Mouse (Mus musculus): Measurements from ENCODE around the gene Grb14. TPM values are rescaled to one million over a fixed set of nuclear protein-coding genes. Genes with fewer than 3 reads are reported as not detected.

Gene Grb14
- polyA plus RNA-seq, 1 experiment from 2014 or later = 8.0 TPM

DNA sequence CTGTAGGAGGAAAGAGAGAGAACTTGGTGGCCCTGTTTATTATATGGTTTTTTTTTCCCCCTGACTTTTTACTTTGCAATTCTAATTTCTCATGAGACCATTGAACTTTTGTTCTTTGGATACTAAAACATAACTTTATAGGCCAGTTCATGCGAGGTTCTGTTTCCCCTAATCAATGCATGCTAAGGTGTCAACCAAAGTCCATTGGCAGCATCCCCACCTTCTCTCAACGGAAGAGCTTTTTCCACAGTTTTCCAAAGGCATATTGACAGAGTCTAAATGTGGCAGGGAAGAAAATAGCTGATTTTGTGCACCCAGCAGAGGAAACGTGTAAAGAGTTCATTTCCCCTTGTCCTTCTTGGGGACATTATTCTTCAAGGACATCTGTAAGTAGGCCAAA is 10.2 kb downstream of the Grb14 start:
- Histone ChIP-seq H3K9ac (replicated peaks) (no peak overlapping the region), H3K9me3 (no peaks in the 10 kb centered on the region), H3K4me1 (no peaks in the 10 kb centered on the region), H3K4me3 (no peak overlapping the region), H3K36me3 (no peaks in the 10 kb centered on the region), H3K27me3 (no peaks in the 10 kb centered on the region), H3K4me2 (replicated peaks) (no peak overlapping the region), H3K27ac (replicated peaks) (no peak overlapping the region)
- 88% methylated on average over 3 of the region's 3 CpGs for WGBS
- ATAC-seq (ENCODE audit: low FRiP score, low read depth) = no peak

DNA sequence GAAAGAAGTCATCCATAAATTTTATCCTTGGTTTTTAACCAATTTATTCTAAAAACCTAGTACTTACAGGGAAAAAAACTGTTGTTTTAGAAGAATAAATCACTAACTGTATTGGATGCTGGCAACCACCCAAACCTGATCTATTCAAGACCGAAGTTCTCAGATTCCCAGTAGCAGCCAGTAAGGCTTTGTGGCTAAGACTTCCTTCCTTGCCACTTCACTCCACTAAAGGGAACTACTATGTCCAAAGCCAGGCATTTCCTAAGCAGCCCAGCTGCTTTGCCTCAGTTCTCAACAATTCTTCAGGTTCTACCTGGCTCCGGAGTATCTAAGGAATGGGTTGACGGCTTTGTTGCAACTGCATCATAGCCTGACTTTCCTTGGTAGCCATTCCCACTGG is 14.7 kb downstream of the Grb14 start:
- Histone ChIP-seq H3K27ac (replicated peaks) (no peak overlapping the region), H3K27me3 (no peaks in the 10 kb centered on the region), H3K4me3 (no peak overlapping the region), H3K9me3 (no peaks in the 10 kb centered on the region), H3K4me2 (replicated peaks) (no peak overlapping the region), H3K4me1 (no peaks in the 10 kb centered on the region), H3K9ac (replicated peaks) (no peak overlapping the region), H3K36me3 (no peaks in the 10 kb centered on the region)
- WGBS = 92% methylated on average over 3 of the region's 3 CpGs
- ATAC-seq (ENCODE audit: low FRiP score, low read depth) = no peak

- Histone ChIP-seq H3K4me3 (no peak overlapping the region), H3K36me3 (no peaks in the 10 kb centered on the region), H3K4me2 (replicated peaks) (no peak overlapping the region), H3K9ac (replicated peaks) (no peak overlapping the region), H3K27me3 (no peaks in the 10 kb centered on the region), H3K9me3 (no peaks in the 10 kb centered on the region), H3K27ac (replicated peaks) (no peak overlapping the region), H3K4me1 (no peaks in the 10 kb centered on the region)
- WGBS = 72% methylated on average over 2 of the region's 2 CpGs
- ATAC-seq (ENCODE audit: low FRiP score, low read depth) = no peak
These were observed 17.4 kb downstream of the Grb14 start for GRCm38 (mm10) chr2:65007396-65007795.

DNA sequence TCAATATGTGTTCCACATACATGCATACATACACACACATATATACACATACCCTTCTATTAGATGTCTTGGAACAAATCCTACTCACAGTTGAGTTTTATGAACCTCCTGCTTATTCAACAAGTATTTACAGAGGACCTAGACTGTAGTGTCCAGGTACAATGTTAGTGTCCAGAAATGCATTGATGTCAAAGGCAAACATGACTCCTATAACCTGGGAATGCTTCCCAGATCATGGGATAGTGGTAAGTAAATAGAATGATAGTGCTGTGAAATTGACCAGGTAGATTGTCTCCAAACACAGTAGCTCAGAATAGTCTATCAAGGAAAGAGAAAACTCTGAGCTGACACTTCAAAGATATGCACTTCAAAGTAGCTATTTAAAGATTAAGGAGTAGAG is 19.7 kb downstream of the Grb14 start:
- Histone ChIP-seq H3K27me3 (no peaks in the 10 kb centered on the region), H3K9ac (replicated peaks) (no peak overlapping the region), H3K4me3 (no peak overlapping the region), H3K9me3 (no peaks in the 10 kb centered on the region), H3K27ac (replicated peaks) (no peak overlapping the region), H3K36me3 (no peaks in the 10 kb centered on the region), H3K4me2 (replicated peaks) (no peak overlapping the region), H3K4me1 (no peaks in the 10 kb centered on the region)
- ATAC-seq (ENCODE audit: low FRiP score, low read depth) = no peak

GRCm38 (mm10) chr2:65003433-65003832 is 21.4 kb downstream of the Grb14 start:
- no peak overlapping the region for H3K4me2 ChIP-seq (replicated peaks)
- no peaks in the 10 kb centered on the region for H3K9me3 ChIP-seq
- H3K27ac ChIP-seq (replicated peaks) = no peak overlapping the region
- H3K9ac ChIP-seq (replicated peaks) = no peak overlapping the region
- no peak for ATAC-seq (ENCODE audit: low FRiP score, low read depth)
- H3K4me3 ChIP-seq = no peak overlapping the region
- H3K36me3 ChIP-seq = no peaks in the 10 kb centered on the region
- WGBS = 53% methylated on average over 2 of the region's 2 CpGs
- no peaks in the 10 kb centered on the region for H3K4me1 ChIP-seq
- no peaks in the 10 kb centered on the region for H3K27me3 ChIP-seq

DNA sequence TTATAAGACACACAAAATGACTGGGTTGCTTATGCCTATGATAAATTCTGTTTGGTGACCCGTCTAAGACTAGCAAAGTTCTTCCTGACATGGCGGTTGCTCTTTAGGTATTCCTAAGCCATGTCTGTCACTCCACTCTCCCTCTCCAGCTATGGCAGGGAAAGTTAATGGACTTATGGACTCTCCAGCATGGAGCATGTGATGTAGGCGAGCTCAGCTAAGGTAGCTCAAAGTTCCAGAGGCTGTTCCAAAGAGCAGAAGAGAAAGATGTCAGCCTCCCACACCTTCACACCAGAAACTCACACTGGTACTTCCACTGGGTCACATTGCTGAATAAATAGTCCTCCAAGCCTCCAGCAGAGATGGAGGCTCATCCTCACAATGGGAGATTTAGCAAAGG is 22.2 kb downstream of the Grb14 start:
- no peak for ATAC-seq (ENCODE audit: low FRiP score, low read depth)
- Histone ChIP-seq H3K36me3 (no peaks in the 10 kb centered on the region), H3K9ac (replicated peaks) (no peak overlapping the region), H3K4me3 (no peak overlapping the region), H3K27ac (replicated peaks) (no peak overlapping the region), H3K4me2 (replicated peaks) (no peak overlapping the region), H3K27me3 (no peaks in the 10 kb centered on the region), H3K4me1 (no peaks in the 10 kb centered on the region), H3K9me3 (no peaks in the 10 kb centered on the region)
- WGBS = 96% methylated on average over 3 of the region's 3 CpGs

DNA sequence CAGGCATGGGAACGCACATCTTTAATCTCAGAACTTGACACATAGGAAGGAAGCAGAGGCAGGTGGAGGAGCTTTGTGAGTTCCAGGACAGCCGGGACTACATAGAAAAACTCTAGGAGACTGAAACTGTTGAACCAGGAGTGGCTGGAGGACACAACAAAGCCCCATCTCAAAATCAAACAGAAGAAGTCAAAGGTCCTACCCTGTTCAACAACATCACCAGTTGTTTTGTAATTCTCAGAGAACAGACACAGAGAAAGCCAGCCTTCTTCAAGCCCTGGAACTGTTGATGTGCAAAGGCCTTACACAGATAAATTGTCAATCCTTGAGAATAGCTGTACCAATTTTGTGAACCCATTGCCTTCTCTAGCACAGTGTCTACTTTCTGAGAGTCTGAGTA is 29.7 kb downstream of the Grb14 start:
- H3K36me3 ChIP-seq = no peaks in the 10 kb centered on the region
- H3K27ac ChIP-seq (replicated peaks) = no peak overlapping the region
- ATAC-seq (ENCODE audit: low FRiP score, low read depth) = no peak
- no peaks in the 10 kb centered on the region for H3K27me3 ChIP-seq
- H3K9me3 ChIP-seq = no peaks in the 10 kb centered on the region
- no peak overlapping the region for H3K4me2 ChIP-seq (replicated peaks)
- H3K9ac ChIP-seq (replicated peaks) = no peak overlapping the region
- no peaks in the 10 kb centered on the region for H3K4me1 ChIP-seq
- 87% methylated on average over 2 of the region's 2 CpGs for WGBS
- no peak overlapping the region for H3K4me3 ChIP-seq

DNA sequence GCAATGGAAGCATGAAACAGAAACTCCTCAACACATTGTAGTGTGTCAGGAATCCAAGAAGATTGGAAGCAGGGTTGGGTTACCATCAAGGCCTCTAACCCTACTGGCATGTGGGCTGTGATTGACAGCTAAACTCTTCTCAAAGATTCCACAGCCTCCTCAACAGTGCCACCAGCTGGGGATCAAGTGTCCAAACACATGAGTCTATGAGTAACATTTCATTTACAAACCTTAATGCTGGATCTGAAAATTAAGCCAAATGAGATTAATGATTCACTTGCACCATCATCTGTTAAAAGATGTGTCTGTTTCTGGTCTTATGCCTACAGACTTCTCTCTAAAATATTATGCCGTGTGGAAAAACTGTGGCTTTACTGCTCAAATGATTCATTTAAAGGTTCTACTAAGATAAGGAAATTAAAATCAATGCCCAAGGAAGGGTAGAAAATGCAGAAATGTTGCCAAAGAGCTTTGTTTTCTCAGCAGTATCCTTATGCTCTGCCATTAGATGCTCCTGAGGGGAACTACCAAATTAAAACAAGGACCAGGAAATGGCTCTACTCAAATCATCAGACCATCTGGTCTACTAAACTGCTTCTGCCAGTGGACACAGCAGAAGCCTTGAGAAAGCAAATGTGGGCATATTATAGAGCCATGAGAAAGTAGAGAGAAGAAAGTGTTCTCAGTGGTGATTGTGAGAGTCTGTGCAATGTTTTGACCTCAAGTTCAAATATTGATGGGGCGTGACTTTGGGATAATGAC is 35.2 kb downstream of the Grb14 start:
- WGBS = 96% methylated on average over 2 of the region's 2 CpGs
- ATAC-seq (ENCODE audit: low FRiP score, low read depth) = no peak
- Histone ChIP-seq H3K27me3 (no peaks in the 10 kb centered on the region), H3K36me3 (no peaks in the 10 kb centered on the region), H3K27ac (replicated peaks) (no peak overlapping the region), H3K4me3 (no peak overlapping the region), H3K4me2 (replicated peaks) (no peak overlapping the region), H3K9ac (replicated peaks) (no peak overlapping the region), H3K9me3 (no peaks in the 10 kb centered on the region), H3K4me1 (no peaks in the 10 kb centered on the region)

- Histone ChIP-seq H3K9me3 (0 out of 2 replicates have a peak, but pooled peaks cover 6% of the 10 kb centered on the region), H3K9ac (replicated peaks) (no peak overlapping the region), H3K27me3 (no peaks in the 10 kb centered on the region), H3K36me3 (no peaks in the 10 kb centered on the region), H3K4me1 (no peaks in the 10 kb centered on the region), H3K4me3 (no peak overlapping the region), H3K4me2 (replicated peaks) (no peak overlapping the region), H3K27ac (replicated peaks) (no peak overlapping the region)
- 77% methylated on average over 3 of the region's 3 CpGs for WGBS
- no peak for ATAC-seq (ENCODE audit: low FRiP score, low read depth)
These were observed 37.0 kb downstream of the Grb14 start for GRCm38 (mm10) chr2:64987782-64988181.

DNA sequence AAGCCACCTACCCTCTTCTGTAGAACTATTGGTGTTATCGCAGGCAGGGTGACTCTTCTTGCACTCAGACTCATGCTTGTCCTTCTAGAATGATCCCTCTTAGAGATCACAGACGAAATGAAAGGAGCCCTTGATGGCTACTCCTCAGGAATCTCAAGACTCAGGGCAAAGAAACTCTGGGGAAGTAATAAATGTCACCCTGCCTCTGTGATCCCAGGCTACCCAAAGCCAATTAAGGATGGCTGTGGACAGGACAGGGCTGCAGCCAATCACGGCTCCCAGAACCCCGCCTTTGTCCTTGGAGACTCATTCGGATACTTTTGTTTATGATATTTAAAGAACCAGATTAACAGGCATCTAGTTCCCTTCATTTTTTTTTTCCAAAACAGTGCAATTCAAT is 49.2 kb downstream of the Grb14 start:
- H3K9me3 ChIP-seq = no peaks in the 10 kb centered on the region
- H3K27ac ChIP-seq (replicated peaks) = no peak overlapping the region
- H3K4me2 ChIP-seq (replicated peaks) = no peak overlapping the region
- 63% methylated on average over 5 of the region's 5 CpGs for WGBS
- H3K4me1 ChIP-seq = peaks cover 5% of the 10 kb centered on the region; the same call in 1 of the 2 replicates
- H3K36me3 ChIP-seq = no peaks in the 10 kb centered on the region
- H3K27me3 ChIP-seq = no peaks in the 10 kb centered on the region
- no peak overlapping the region for H3K4me3 ChIP-seq
- no peak overlapping the region for H3K9ac ChIP-seq (replicated peaks)
- no peak for ATAC-seq (ENCODE audit: low FRiP score, low read depth)

GRCm38 (mm10) chr2:64974549-64974948 is 50.2 kb downstream of the Grb14 start:
- H3K27me3 ChIP-seq = no peaks in the 10 kb centered on the region
- H3K36me3 ChIP-seq = no peaks in the 10 kb centered on the region
- no peak for ATAC-seq (ENCODE audit: low FRiP score, low read depth)
- H3K9ac ChIP-seq (replicated peaks) = no peak overlapping the region
- no peak overlapping the region for H3K4me2 ChIP-seq (replicated peaks)
- 85% methylated on average over 2 of the region's 2 CpGs for WGBS
- no peaks in the 10 kb centered on the region for H3K9me3 ChIP-seq
- peaks cover 5% of the 10 kb centered on the region; the same call in 1 of the 2 replicates for H3K4me1 ChIP-seq
- no peak overlapping the region for H3K27ac ChIP-seq (replicated peaks)
- no peak overlapping the region for H3K4me3 ChIP-seq

- ATAC-seq (ENCODE audit: low FRiP score, low read depth) = no peak
- H3K27ac ChIP-seq (replicated peaks) = no peak overlapping the region
- peaks cover 5% of the 10 kb centered on the region; the same call in 1 of the 2 replicates for H3K4me1 ChIP-seq
- no peak overlapping the region for H3K4me2 ChIP-seq (replicated peaks)
- H3K9me3 ChIP-seq = no peaks in the 10 kb centered on the region
- H3K36me3 ChIP-seq = no peaks in the 10 kb centered on the region
- WGBS = 88% methylated on average over 10 of the region's 10 CpGs
- no peak overlapping the region for H3K4me3 ChIP-seq
- H3K9ac ChIP-seq (replicated peaks) = no peak overlapping the region
- no peaks in the 10 kb centered on the region for H3K27me3 ChIP-seq
These were observed 50.9 kb downstream of the Grb14 start for GRCm38 (mm10) chr2:64973819-64974441.

Measured in midbrain, embryonic 12.5 days (tissue).